Mouse (Mus musculus) lung, adult 2 months (tissue): ENCODE data around the gene Olfr309. TPM values are rescaled to one million over a fixed set of nuclear protein-coding genes. Genes with fewer than 3 reads are reported as not detected.
"Not testable (repeated sequence)": the region's sequence is repeated elsewhere in the genome, so short reads cannot be mapped to it uniquely, and the experiment has no call there.

Experiments used
- DNase-seq: peaks from one replicate; pipeline ENCODE4 v3.0.0; 2022
- H3K4me1 ChIP-seq: fragments of 200-500 bp; 2 replicates; pipeline ENCODE4 v1.6.1; 2011; ENCODE audit warnings: low read length; ENCODE audit not compliant: control insufficient read depth, insufficient read depth
- H3K4me3 ChIP-seq: fragments of 200-500 bp; replicated peaks from 2 replicates; pipeline ENCODE3; 2011; ENCODE audit warnings: low read depth, mild to moderate bottlenecking, control low read depth, low read length; ENCODE audit errors: extremely low read depth
- CTCF ChIP-seq: fragments of 200-500 bp; IDR thresholded peaks from 2 replicates; pipeline ENCODE4 v1.5.1; 2011; ENCODE audit warnings: mild to moderate bottlenecking, low read length, control low read depth; ENCODE audit not compliant: insufficient read depth
- POLR2A ChIP-seq: fragments of 200-500 bp; IDR thresholded peaks from 2 replicates; pipeline ENCODE4 v1.6.1; 2011; ENCODE audit warnings: low read depth, mild to moderate bottlenecking, control low read depth, low read length, borderline replicate concordance; ENCODE audit errors: extremely low read depth
- WGBS: fragments of 180-500 bp; shearing (Covaris S2); methylation state at CpG from one replicate; pipeline ENCODE4 v1.1.7; 2018; 5-methylcytosine and 5-hydroxymethylcytosine counted together
- polyA plus RNA-seq: library from polyadenylated mRNA; depleted of rRNA; stranded (reverse); fragments of >200 nt; gene quantifications from 2 replicates; pipeline ENCODE4 v1.2.3, GENCODE M21; 2012; rRNA removed

Gene Olfr309
- not detected in 2 replicates for polyA plus RNA-seq

GRCm38 (mm10) chr7:86313608-86314007, at the start of gene Olfr309:
Olfr309 (minus strand) TSS chr7:86313708.
- WGBS, result 55% methylated on average over 2 of the region's 2 CpGs

GRCm38 (mm10) chr7:86346296-86346695, 32.8 kb upstream of the Olfr309 start:
- WGBS, result 84% methylated on average over 9 of the region's 9 CpGs
- H3K4me1 ChIP-seq, H3K4me3 ChIP-seq, DNase-seq: not testable (repeated sequence)

More at GRCm38 (mm10) chr7:86313608-86314007, at the start of gene Olfr309:
- TF ChIP-seq POLR2A (no peak), CTCF (no peak)
- Histone ChIP-seq H3K4me1 (no peaks in the 10 kb centered on the region), H3K4me3 (no peak within 1 kb of the TSS)
- no peak for DNase-seq

DNA sequence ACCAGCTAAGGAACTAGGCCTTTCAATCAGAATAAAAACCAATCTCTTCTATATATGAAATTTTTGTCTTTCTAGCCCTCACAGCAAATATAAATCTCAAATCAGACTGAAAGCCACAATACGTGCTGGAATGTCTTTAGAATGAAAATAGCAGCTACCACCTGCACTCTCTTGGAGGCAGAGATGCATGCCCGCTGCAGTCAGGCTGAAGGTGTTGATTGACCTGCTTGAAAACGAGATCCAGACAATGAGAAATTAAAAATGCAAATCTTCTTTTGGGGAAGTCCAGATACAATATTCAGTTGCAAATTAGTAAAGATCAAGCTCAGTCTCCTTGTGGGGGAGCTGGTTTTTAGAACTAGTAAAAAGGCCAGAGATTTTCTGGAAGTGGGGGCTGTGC, 30.7 kb upstream of the Olfr309 start:
- no peak for TF ChIP-seq CTCF
- no peak for TF ChIP-seq POLR2A
- 55% methylated on average over 3 of the region's 3 CpGs for WGBS
- DNase-seq, result no peak
- Histone ChIP-seq H3K4me3 (no peak overlapping the region), H3K4me1 (no peaks in the 10 kb centered on the region)

GRCm38 (mm10) chr7:86342881-86343565, 29.5 kb upstream of the Olfr309 start:
- 71% methylated on average over 14 of the region's 14 CpGs for WGBS
- no peak for DNase-seq
- TF ChIP-seq POLR2A (no peak), CTCF (no peak)
- H3K4me3 ChIP-seq, result no peak overlapping the region
- H3K4me1 ChIP-seq, result no peaks in the 10 kb centered on the region

- 47% methylated on average over 1 of the region's 1 CpGs for WGBS
- no peak for DNase-seq
- no peak within 1 kb of the TSS for H3K4me3 ChIP-seq
- TF ChIP-seq POLR2A, result no peak
- no peak for TF ChIP-seq CTCF
- no peaks in the 10 kb centered on the region for H3K4me1 ChIP-seq
These were observed 24.0 kb upstream of the Olfr309 start, which contains the start of gene Olfr307 for GRCm38 (mm10) chr7:86337486-86337885. Olfr307 (minus strand) TSS chr7:86337586.

DNA sequence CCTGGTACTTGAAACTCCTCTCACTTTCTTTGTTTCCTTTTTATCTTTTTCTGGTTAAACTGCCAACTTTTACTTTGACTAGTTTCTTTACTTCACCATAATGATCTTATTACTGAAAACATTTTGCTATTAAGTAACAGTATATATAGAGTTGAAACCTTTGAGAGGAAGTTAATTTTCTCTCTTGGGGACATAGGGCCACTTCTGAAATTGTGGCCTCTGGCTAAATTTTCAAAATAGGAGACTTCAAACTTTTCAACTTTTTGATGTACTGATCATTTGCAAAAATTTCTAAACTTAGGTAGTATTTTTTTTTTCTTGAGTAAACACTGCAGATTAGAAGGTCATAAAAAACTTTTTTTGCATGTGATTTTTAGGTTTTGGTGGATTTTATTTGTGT, 12.0 kb upstream of the Olfr309 start, which contains the start of gene Olfr308:
TSS of gene Olfr308 (minus strand) at position 101 of the 400 bp plus-strand sequence.
- DNase-seq, result no peak
- no peak within 1 kb of the TSS for H3K4me3 ChIP-seq
- TF ChIP-seq CTCF, result no peak
- no peak for TF ChIP-seq POLR2A
- no peaks in the 10 kb centered on the region for H3K4me1 ChIP-seq

- TF ChIP-seq POLR2A (no peak), CTCF (no peak)
- 82% methylated on average over 2 of the region's 2 CpGs for WGBS
- no peak for DNase-seq
- Histone ChIP-seq H3K4me1 (no peaks in the 10 kb centered on the region), H3K4me3 (no peak overlapping the region)
These were observed 7.8 kb upstream of the Olfr309 start for GRCm38 (mm10) chr7:86321323-86321722.

- H3K4me1 ChIP-seq, result no peaks in the 10 kb centered on the region
- TF ChIP-seq CTCF, result no peak
- WGBS, result 55% methylated on average over 1 of the region's 1 CpGs
- no peak within 1 kb of the TSS for H3K4me3 ChIP-seq
- no peak for DNase-seq
These were observed 36.4 kb downstream of the Olfr309 start, which contains the start of gene Olfr310 for GRCm38 (mm10) chr7:86277072-86277471. Olfr310 (minus strand) TSS chr7:86277172.

Other genes starting within 250 kb of the Olfr309 start
- gene Vmn2r75, start 141.9 kb downstream of the Olfr309 start, polyA plus RNA-seq, result not detected in 2 replicates
- not detected in 2 replicates for gene Vmn2r76, start 67.4 kb downstream of the Olfr309 start, polyA plus RNA-seq
- not detected in 2 replicates for gene Olfr310, start 36.5 kb downstream of the Olfr309 start, polyA plus RNA-seq
- gene Olfr308, start 11.9 kb upstream of the Olfr309 start, polyA plus RNA-seq, result not detected in 2 replicates
- not detected in 2 replicates for gene Olfr307, start 23.9 kb upstream of the Olfr309 start, polyA plus RNA-seq
- gene Olfr305, start 53.2 kb upstream of the Olfr309 start, polyA plus RNA-seq, result not detected in 2 replicates
- gene Olfr304, start 73.0 kb upstream of the Olfr309 start, polyA plus RNA-seq, result not detected in 2 replicates
- gene Olfr303, start 84.1 kb upstream of the Olfr309 start, polyA plus RNA-seq, result not detected in 2 replicates
- not detected in 2 replicates for gene Olfr301, start 90.1 kb upstream of the Olfr309 start, polyA plus RNA-seq
- gene Olfr299, start 146.2 kb upstream of the Olfr309 start, polyA plus RNA-seq, result not detected in 2 replicates
- gene Olfr298, start 178.8 kb upstream of the Olfr309 start, polyA plus RNA-seq, result not detected in 2 replicates
- gene Olfr297, start 206.3 kb upstream of the Olfr309 start, polyA plus RNA-seq, result not detected in 2 replicates